Mouse (Mus musculus) heart, postnatal 36 days (tissue): Measurements from ENCODE around the gene Gramd1b. TPM values are rescaled to one million over a fixed set of nuclear protein-coding genes. Genes with fewer than 3 reads are reported as not detected.
A peak's percentile ranks its signal among the peaks of the same experiment; 100 is the strongest.

Source experiments
- DNase-seq, 2 experiments: peaks; one replicate each; pipeline ENCODE4 v3.0.0; 2021 to 2022
- intact Hi-C: fragments of 180-260 bp; cut with DNase I; formaldehyde crosslinking; loops from one replicate; pipeline ENCODE4 v1.15.1; 2025
- total RNA-seq, 2 experiments: library from RNA; stranded (reverse); gene quantifications; 2 replicates each; pipeline ENCODE4 v1.2.3; 2021

Gene Gramd1b
- total RNA-seq, 2 experiments from 2014 or later, result 19.7 to 20.8 TPM

DNA sequence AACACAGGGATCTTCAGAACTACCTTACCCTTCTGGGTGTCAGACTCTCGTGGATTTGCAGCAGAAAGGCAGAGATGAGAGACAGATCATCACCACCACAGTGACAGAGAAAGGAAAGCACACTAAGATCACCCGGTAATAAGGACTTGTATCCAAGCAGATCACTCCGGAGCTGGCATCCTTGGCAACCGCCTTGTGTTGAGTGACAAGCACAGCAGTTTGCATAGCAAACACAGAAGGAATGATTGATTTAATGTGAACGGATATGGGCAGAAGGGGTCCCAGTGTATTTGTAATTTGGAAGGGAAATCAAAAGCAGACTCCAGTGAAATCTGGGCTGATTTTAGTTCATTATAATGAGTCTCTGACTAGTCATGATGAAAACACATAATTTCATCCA is 97.9 kb downstream of the Gramd1b start:
- DNase-seq, result no peak
- intact Hi-C loops, result no loop called here

DNA sequence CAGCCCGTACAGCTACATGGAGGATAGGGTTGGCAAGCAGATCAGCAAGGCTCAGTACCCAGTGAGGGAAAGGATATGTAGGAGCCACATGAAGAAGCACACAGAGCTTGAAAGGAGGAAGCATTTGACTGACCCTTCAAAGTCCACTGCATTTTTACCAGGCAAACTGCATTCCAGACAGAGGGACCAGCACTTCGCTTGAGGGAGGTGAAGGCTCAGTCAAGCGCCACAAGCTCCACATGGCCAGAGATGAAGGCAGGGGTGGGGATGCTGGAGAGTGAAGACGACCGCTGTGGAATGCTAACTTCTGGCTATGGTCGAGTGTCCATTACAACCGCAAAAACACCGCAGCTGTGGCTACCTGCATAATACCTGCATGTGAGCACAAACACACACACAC is 100.2 kb downstream of the Gramd1b start:
- no peak for DNase-seq
- intact Hi-C loops, result no loop called here

DNA sequence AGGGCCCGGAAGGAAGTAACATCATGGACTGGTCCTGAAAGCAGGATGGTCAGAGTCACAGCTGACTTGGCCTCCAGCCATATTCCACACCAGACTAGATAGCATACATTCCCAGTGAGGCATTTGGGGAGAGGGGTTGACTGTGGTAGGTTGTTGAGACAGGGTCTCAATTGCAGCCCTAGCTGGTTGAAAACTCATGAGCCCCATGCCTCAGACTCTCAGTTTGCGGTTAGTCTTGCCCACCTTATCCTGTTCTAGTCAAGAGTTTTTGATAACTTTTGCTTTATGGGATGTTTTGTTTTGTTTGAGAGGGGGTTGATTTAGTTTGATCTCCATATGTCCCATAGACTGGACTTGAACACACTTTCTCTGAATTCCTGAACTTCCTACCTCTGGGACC is 103.5 kb downstream of the Gramd1b start:
- DNase-seq, result no peak
- intact Hi-C loops, result no loop called here

DNA sequence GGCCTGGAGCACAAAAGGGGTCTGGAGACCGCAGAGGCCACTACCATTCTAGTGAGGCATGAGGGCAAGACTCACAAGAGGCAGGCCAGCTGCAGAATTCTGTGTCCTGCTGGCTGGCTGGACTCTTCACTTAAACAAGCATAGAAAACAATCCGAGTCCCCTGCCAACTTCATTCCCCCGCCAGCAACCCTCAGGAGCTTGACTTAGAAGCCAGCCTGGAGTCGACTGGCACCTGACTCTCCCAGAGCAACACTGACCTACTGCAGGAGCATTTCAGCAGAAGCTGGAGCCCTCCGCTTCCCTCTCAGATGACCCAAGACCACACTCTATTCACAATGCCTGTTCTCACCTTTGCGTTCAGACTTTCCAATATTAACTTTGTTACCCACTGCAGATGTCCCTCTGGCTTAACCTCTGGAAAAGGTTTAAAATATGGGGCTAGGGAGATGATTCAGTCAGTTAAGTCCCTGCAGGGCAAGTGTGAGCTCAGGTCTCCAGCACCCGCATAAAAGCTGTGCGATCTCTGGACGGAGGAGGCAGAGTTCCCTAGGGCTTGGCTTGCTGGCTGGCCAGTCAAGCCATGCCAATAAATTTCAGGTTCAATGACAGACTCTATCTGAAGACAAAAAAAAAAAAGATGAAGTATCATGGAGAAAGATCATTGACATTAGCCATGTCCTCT is 104.8 kb downstream of the Gramd1b start:
- intact Hi-C loops, result no loop called here
- DNase-seq, result peak in 1 of 2 experiments; percentile 11

DNA sequence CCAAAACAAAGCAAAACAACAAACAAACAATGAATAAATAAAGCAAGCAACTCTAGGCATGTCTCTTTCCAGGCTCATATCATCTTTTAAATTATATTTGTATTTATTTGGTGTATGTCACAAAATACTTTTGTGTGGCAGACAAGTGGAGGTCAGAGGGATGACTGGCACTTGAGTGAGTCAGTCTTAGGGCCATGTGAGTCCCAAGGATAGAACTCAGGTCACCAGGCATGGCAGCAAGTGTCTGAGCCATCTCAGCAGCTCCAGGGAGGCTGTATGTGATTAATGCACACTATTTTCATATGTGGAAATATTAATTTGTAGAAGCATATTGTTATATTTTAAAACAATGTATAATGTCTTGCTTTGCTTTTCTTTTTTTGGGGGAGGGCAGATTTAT is 106.3 kb downstream of the Gramd1b start:
- no peak for DNase-seq
- intact Hi-C loops, result no loop called here

DNA sequence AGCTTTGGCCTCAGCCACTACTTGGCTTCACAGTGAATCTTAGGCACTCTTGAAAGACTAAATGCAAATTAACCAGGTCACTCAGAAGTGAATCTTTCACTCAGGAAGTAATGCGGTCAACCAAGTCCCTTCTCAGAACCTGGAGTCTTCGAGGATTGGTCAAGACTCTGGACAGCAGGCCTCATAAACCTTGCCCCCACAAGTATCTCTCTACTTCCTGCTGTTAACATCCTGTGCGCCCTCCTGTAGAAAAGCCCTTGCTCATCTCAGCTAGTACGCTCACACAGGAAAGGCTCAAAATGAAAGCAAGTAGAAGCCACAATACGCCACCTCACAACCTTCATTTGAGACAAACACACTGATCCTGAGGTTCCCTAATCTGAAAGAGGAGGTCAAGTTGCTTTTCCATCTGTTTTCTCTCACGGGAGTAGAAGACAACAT is 107.7 kb downstream of the Gramd1b start:
- no peak for DNase-seq
- intact Hi-C loops, result no loop called here

DNA sequence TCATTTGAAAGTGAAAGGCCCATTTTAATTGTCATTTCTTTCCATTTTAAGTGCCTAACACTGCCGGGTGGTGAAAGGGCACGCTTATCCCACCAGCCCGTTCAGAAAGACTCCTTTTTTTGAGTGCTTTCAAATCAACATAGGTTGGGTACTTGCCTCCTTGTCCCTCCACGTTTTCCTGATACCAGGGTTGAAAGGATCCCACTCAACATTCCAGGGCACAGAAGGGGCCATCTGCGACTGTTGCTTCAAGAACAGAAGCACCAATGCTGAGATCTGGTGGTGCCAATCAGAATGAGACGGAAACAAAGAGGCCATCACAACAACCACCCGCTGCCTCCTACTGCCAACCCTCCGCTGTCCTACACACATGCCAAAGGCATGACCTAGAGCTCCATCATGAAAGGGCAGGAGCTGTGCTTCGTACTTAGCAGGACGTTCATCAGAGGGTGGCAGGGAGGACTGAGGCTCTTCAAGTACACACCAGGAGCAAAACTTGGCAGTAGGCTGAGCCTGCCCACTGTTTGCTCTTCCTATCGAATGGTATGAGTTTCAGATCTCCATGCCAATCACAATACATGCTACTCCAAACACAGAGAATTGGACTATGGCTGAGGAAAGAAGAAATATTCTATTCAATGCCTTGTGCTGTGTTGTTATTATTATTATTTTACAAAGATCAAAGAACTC is 108.7 kb downstream of the Gramd1b start:
- intact Hi-C loops, result no loop called here
- DNase-seq, result no peak

DNA sequence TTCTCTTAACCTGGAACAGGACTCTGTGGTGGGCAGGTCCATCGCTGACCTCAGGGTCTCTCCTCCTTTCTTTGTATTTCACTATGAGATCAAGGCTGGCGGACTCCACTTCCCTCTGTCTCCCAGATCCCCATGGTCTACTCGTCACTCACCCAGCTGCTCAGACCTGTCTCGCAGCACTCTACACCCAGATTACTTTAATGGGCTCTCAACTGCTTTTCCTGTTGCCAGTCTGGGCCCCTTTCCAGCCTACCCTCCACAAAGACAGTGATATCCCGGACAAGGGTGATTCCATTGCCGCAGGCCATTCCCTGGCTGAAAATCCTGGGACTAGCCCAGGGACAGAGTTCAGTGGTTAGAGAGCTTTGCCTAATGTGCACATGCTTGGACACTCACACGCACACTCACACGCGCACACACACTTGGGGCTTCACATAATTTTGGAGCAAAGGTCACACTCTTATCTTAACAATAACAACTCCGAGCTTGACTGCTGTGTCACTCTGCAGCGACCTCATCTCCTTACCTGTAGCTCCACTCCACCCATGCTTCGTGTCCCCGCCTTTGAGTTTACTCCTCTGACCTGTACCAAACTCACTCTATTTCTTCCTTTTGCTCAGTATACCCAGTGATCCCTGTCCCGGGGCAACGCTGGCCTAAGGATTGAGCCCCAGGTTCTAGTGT is 110.4 kb downstream of the Gramd1b start:
- intact Hi-C loops, result no loop called here
- peak; percentile 29 to 37 for DNase-seq

DNA sequence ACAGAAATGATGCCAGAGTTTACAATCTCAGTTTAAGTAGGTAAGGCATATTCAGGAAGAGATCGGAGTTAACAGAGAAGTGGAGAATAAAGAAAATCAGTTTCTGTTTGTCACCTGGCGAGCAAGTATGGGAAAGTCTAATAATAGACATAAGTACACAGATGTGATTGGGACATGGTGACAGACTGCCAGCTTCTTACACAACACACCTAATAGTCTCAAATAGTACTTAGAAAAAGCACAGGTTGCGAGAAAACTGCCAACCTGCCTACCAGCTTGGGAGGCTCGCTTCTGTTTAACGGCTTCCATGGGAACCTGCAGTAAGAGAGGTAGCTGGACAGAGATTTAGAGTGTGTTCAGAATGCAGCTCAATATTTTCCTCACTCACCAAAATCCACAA is 112.4 kb downstream of the Gramd1b start:
- no peak for DNase-seq
- intact Hi-C loops, result no loop called here

DNA sequence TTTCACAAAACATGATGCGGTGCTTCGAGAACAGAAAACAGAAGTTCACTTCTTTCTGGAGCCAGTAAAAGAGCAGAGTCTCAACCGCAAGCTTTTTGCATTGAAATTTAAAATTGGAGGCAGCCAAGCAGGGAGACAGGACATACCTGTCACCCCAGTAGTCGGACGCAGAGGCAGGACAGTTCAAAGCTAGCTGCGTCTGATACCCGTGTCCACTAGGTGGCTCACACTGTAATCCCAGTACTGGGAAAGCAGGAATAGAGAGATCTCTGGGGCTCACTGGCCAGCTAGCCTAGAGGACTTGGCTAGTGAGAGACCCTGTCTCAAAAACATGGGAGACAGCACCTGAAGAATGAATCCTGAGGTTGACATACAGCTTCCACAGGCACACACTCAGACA is 115.0 kb downstream of the Gramd1b start:
- DNase-seq, result no peak

DNA sequence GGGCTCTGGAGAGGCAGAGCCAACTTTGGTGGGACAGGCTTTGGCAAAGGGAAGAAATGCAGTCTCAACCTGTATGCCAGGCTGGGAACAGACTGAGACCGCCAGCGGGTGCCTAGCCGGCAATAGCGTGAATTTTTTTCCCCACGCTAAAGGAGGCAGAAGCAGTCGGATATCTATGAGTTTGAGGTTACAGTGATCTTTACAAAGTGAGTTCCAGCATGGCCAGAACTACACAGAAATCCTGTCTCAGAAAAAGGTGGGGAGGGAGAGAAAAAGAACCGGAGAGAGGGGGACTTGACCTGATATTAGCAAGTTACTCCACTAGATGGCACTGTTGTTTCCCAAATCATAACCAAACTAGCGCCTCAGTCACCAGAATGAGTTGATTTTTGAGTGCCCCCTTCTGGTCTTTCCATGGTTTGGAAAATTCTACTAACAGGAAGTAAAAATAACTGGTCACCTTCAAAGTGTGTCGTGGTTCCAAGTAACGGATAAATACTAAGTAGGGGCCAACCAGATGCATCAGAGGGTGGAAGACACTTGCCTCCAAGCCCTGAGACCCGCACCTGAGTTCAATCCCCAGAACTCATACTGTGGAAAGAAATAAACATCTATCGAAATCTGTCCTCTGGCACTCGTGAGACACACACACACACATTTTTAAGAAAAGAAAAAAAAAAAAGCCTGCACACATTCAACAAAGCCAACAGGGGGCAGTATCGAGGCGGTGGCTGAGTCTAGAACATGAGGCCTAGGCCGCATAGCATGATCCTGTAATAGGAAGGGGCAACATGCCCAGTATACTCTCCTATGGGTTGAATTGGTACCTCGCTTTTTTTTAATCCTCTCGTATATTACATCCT is 116.0 kb downstream of the Gramd1b start:
- intact Hi-C loops, result loop anchor here (1.0 to 5.0 kb wide), 5 partner anchors 42 to 337 kb away; no protein-coding TSS in a partner anchor
- peak; percentile 48 to 64 for DNase-seq

More for the DNA sequence above, 115.0 kb downstream of the Gramd1b start:
- intact Hi-C loops, result no loop called here

DNA sequence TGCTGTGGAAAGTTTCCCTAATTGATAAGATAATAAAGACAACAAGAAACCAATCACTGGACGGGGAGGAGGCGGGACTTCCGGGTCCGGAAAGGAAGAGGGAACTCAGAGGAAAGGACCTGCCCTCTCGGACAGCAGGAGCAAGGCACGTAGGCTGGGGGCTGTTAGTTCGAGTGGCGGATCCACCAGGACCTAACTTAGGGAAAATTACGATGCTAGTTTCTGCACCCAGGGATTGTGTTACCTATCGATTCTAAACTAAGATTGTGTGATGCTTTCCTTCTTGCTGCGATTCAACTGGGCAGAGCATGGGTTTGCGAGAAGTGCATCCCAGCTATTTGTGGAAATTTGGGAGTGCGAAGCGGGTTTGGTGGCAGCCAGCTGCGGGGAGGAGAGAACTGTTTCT is 116.7 kb downstream of the Gramd1b start:
- intact Hi-C loops, result loop anchor here (2.0 to 5.0 kb wide), 3 partner anchors 168 to 338 kb away; no protein-coding TSS in a partner anchor
- peak; percentile 75 to 77 for DNase-seq

DNA sequence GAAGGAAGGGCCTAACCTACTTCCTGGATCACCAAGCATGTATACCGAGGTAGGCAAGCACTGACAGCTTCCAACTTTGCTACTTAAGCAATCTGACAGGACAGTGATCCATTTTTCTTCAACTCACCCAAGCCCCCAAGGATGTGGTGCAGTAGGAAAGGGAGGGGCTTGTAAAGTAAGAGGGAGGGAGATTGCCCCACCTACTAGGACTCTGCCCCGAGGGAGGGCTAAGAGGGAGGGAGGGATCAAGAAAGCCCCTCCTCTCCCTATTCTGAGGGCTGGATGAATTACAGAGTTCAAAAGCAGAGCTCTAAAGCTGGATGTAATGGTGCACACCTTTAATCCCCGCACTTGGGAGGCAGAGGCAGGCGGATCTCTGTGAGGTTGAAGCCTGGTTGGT is 117.6 kb downstream of the Gramd1b start:
- intact Hi-C loops, result loop anchor here (5.0 kb wide), 2 partner anchors 186 to 339 kb away; no protein-coding TSS in a partner anchor
- no peak for DNase-seq

DNA sequence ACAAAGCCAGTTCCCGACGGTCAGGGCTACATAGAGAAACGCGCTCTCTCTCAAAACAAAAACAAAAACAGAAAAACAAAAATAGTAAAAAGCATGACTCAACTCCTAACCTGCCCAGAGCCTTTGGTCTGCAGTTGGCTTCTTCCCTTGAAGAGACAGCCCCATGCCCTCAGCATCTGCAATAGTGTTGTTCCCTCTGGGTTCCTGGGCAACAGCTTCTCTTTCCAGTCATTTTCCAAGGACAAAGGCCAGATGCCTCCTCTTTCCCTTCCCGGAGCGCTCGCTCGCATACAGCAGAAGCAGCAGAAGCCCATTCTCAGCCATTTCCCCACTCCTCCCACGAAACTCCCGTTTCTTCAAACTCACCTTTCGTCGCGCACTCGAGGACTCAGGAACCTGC is 118.3 kb downstream of the Gramd1b start:
- no peak for DNase-seq
- intact Hi-C loops, result loop anchor here (5.0 kb wide), 2 partner anchors 186 to 339 kb away; no protein-coding TSS in a partner anchor

DNA sequence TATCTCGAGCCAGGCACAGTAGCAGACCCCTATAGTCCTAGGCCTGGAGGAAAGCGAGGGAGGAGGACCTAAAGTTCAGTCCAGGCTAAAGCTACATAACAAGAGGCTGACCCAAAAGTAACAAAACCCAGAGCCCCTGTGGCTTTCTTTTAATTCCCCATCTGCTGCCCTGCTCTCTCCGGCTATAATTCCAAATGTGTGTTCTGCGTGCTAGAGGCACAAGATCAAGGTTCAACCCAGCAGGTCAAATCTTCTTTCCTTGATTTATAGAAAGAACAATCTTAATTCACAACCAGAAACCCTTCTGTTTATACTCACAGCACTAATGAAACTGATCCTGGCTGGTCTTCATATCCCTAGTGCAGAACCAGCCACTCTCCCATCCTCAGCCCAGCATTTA is 118.9 kb downstream of the Gramd1b start:
- intact Hi-C loops, result loop anchor here (5.0 kb wide), 2 partner anchors 185 to 340 kb away; no protein-coding TSS in a partner anchor
- DNase-seq, result no peak

DNA sequence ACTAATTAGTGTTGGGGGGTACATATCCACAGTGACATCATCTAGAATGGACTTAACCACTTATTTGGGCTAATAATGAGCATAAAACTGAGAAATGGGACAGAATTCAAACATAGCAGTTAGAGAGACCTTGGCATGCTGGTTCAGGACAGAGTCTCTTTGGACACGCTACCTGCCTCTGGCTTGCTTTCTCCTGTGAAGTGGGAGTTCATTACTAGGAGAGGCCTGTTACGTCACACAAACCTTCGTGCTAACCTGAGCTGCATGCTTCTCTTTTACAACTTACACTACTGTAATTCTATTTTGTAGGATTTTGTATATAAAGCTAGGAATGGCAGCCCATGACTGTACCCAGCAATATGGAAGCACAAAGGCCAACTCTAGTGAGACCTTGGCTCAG is 120.3 kb downstream of the Gramd1b start:
- intact Hi-C loops, result loop anchor here (5.0 kb wide), 2 partner anchors 184 to 341 kb away; no protein-coding TSS in a partner anchor
- DNase-seq, result no peak

DNA sequence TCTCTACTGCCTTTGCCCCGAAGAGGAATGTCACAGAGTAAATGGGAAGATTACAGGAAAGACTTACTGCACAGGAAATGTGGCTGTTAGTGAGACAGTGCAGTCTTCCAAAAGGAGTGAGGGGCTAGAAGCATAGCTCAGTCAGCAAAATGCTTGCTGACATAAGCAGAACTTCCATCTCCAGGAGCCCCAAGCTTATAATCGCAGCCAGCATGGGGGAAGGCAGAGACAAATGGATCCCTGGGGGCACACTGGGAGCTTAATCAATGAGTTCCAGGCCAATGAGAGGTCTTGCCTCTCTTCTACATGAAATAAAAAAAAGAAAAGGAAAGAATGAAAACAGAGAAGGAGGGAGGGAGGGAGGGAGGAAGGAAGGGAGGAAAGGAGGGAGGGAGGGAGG is 122.1 kb downstream of the Gramd1b start:
- DNase-seq, result no peak
- intact Hi-C loops, result no loop called here

DNA sequence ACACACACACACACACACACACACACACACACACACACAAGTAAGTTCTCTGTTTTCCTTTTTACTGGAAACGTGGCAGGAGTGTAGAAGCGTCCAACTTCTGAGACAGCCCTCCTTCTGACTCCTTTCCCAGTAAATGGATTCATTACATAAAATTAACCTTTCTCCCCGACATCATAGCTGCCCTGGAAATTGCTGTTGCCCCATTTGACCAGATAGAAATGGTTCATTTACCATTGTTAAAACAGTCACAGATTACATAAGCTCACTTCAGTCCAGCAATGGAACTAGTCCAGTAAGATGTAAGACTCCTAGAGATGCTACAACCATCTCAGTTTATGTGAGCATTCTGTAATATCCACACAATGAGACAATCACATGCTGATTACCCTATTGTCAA is 122.8 kb downstream of the Gramd1b start:
- DNase-seq, result no peak
- intact Hi-C loops, result no loop called here

DNA sequence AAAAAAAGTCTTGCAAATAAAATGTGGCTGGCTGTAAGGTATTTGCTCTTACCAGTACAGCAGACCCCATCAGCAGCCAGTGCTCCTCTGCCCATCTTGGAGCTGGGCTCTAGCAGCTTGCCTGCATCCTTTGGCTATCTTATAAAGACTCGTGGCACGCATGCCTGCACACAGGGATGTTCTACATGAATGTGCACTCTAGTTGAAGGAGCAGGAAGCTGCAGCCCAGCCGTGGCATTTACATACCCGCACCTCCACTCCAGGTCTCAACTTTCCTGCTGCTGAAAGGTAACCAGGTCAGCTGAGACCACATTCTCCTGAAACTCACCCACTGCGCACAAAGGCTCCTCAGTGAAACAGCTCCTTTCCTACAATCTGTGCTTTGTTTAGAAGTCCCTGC is 123.3 kb downstream of the Gramd1b start:
- intact Hi-C loops, result no loop called here
- DNase-seq, result no peak

DNA sequence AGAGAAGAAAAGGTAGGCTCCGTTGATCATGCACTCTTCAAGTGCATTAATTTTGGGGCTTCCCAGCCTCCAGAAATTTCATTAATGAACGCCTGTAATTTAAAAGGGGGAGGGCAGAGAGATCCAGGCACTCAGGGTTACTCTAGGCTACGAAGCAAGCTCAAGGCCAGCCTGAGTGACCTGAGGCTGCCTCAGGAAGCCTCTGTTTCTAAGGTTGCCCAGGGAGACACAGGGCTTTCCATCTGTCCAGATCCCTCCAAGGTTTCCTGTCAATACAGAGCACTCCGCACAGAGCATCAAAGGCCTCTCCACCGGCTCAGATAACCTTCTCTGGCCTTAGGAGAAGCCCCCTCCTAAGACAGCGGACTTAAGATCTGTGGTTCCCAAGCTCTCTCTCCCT is 125.4 kb downstream of the Gramd1b start:
- intact Hi-C loops, result no loop called here

More for the DNA sequence above, 125.4 kb downstream of the Gramd1b start:
- no peak for DNase-seq
